Comparison of ENCODE assay signal across 8 mouse cellular contexts in the genomic region with DNA sequence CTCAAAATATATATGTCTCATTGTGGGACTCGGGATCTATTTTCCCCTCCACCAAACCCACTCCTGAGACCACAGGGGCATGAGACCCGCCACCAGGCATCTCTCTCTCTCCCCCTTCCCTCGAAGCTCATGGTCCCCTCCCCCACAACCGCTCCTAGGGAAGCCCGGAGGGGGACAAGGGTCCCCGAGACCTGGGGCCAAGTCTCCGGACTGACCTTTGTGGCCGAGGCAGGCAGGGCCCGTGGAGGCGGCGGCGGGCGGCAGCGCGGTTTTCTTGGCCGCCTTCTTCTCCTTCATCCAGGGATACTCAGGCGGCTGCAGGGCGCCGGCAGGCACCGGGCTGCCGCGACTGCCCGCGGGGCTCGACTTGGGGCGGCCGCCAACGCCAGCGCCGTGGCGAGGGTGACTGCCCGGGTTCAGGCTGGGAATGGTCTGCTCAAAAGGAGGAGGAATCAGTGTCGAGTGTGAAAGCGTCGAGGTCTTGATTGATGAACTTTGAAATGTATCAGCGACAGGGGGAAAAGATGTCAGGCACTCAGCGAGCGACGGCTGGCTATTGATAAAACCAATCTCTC. TPM values are rescaled to one million over a fixed set of nuclear protein-coding genes. Genes with fewer than 3 reads are reported as not detected.
DNase-seq lines count a peak whose midpoint lies in the region; ATAC-seq and TF ChIP-seq lines count a peak whose summit lies in the region.

No protein-coding gene starts in this region.

- no peak for DNase-seq in gastrocnemius, adult 2 months
- no peak for DNase-seq in gastrocnemius, adult 8-10 months (ENCODE audit: low spot score in 2 of 2)
- peak; percentile 65 for DNase-seq in adrenal gland, adult 2 months
- peak; percentile 65 for DNase-seq in lung, postnatal 0 days (ENCODE audit: low spot score)
- no peak for DNase-seq in right cerebral cortex, postnatal 36 days (ENCODE audit: low spot score in 2 of 2)
- DNase-seq in frontal cortex, adult 2 months (ENCODE audit: extremely low spot score in 1 of 2, low spot score in 1 of 2) = no peak
- no peak for DNase-seq in spleen, postnatal 36 days (ENCODE audit: low spot score in 2 of 2)

- no peak for ATAC-seq in intestine, embryonic 16.5 days
- ATAC-seq in lung, postnatal 0 days = peak; percentile 12; the same call in 1 of the 2 replicates

- H3K27me3 ChIP-seq in intestine, embryonic 16.5 days (replicated peaks; ENCODE audit: control insufficient read depth, insufficient read depth, low read length) = peaks cover 13% of the 10 kb centered on the region
- H3K27me3 ChIP-seq in lung, postnatal 0 days (replicated peaks; ENCODE audit: insufficient read depth, low read length) = peaks cover 6% of the 10 kb centered on the region; the same call in 1 of the 2 replicates

- peak overlapping the region; percentile 69 for H3K4me3 ChIP-seq in gastrocnemius, adult 2 months
- peak overlapping the region; percentile 52 for H3K4me3 ChIP-seq in intestine, embryonic 16.5 days (ENCODE audit: low read length)
- peak overlapping the region; percentile 54 for H3K4me3 ChIP-seq in lung, postnatal 0 days (ENCODE audit: low read depth, low read length)

- 7% methylated on average over 38 of the region's 39 CpGs for WGBS in intestine, embryonic 16.5 days
- WGBS in lung, postnatal 0 days = 2% methylated on average over 39 of the region's 39 CpGs

- no peaks in the 10 kb centered on the region for H3K9me3 ChIP-seq in intestine, embryonic 16.5 days (ENCODE audit: control insufficient read depth, low read length)
- no peaks in the 10 kb centered on the region for H3K9me3 ChIP-seq in lung, postnatal 0 days (ENCODE audit: low read length)

- no peak for TF ChIP-seq CTCF in gastrocnemius, adult 2 months (IDR thresholded peaks at IDR 0.05)
- no peak for TF ChIP-seq CTCF in lung, postnatal 0 days (IDR thresholded peaks at IDR 0.05)

- H3K36me3 ChIP-seq in intestine, embryonic 16.5 days (ENCODE audit: control insufficient read depth, insufficient read depth, low read length) = no peaks in the 10 kb centered on the region
- H3K36me3 ChIP-seq in lung, postnatal 0 days (ENCODE audit: insufficient read depth, low read length) = no peaks in the 10 kb centered on the region

- intact Hi-C loops in gastrocnemius, adult 2 months (cut with DNase I) = loop anchor here (5.0 kb wide), 1 partner anchor 33 kb away; no protein-coding TSS in a partner anchor

- peaks cover 18% of the 10 kb centered on the region for H3K4me1 ChIP-seq in intestine, embryonic 16.5 days (ENCODE audit: control insufficient read depth, insufficient read depth, low read length)
- 0 out of 2 replicates have a peak, but pooled peaks cover 7% of the 10 kb centered on the region for H3K4me1 ChIP-seq in lung, postnatal 0 days (ENCODE audit: insufficient read depth, low read depth, low read length)

- peak overlapping the region; percentile 74 for H3K9ac ChIP-seq in intestine, embryonic 16.5 days (ENCODE audit: low read depth, low read length)
- peak overlapping the region; percentile 50 for H3K9ac ChIP-seq in lung, postnatal 0 days (replicated peaks; ENCODE audit: low read depth)

- peak overlapping the region; percentile 69 for H3K4me2 ChIP-seq in intestine, embryonic 16.5 days (ENCODE audit: low read depth, low read length)
- H3K4me2 ChIP-seq in lung, postnatal 0 days (replicated peaks; ENCODE audit: low read depth, low read length) = peak overlapping the region; percentile 70

- no peak for TF ChIP-seq EP300 in lung, postnatal 0 days (IDR thresholded peaks at IDR 0.05)

- peak overlapping the region; percentile 78 for H3K27ac ChIP-seq in gastrocnemius, adult 2 months
- H3K27ac ChIP-seq in intestine, embryonic 16.5 days (ENCODE audit: low read length) = peak overlapping the region; percentile 87
- H3K27ac ChIP-seq in lung, postnatal 0 days (ENCODE audit: low read length) = peak overlapping the region; percentile 79

RNA-seq across cellular contexts. Expression of a gene that starts 0.5 kb away (rescaled TPM):
- total RNA-seq in gastrocnemius, adult 2 months (2021) = under 1 TPM; 0.47 to 0.56 TPM
- total RNA-seq in gastrocnemius, adult 8-10 months (2022) = under 1 TPM; 0.19 to 0.65 (median 0.58) TPM
- total RNA-seq in adrenal gland, adult 2 months (2021) = 1 to 10 TPM; 1.5 to 2.6 TPM
- 1.1 and 1.7 TPM in 2 replicates for polyA plus RNA-seq in adrenal gland, adult 2 months (2012; rRNA removed)
- 5.0 and 5.1 TPM in 2 replicates for polyA plus RNA-seq in intestine, embryonic 16.5 days (2015; fragmentation: Nextera tagmentation; extraction: Ambion mirVana)
- polyA plus RNA-seq in lung, postnatal 0 days (2015; fragmentation: Nextera tagmentation; extraction: Ambion mirVana) = 7.2 and 8.2 TPM in 2 replicates
- polyA plus RNA-seq in frontal cortex, adult 2 months (2012; rRNA removed) = not detected in 2 replicates

RNA-seq across cellular contexts. Expression of a gene that starts 6.0 kb away (rescaled TPM):
- total RNA-seq in gastrocnemius, adult 2 months (2021) = under 1 TPM; 0.13 to 0.22 TPM
- total RNA-seq in gastrocnemius, adult 8-10 months (2022) = under 1 TPM in 2 of 4 experiments, not detected in 2; 0.16 to 0.17 TPM
- under 1 TPM; 0.52 to 0.86 TPM for total RNA-seq in adrenal gland, adult 2 months (2021)
- 0.47 and 0.68 TPM in 2 replicates for polyA plus RNA-seq in adrenal gland, adult 2 months (2012; rRNA removed)
- polyA plus RNA-seq in intestine, embryonic 16.5 days (2015; fragmentation: Nextera tagmentation; extraction: Ambion mirVana) = 0.72 and 0.88 TPM in 2 replicates
- 0.65 and 1.0 TPM in 2 replicates for polyA plus RNA-seq in lung, postnatal 0 days (2015; fragmentation: Nextera tagmentation; extraction: Ambion mirVana)
- 0.04 TPM in 1 of 2 replicates, not detected in the other for polyA plus RNA-seq in frontal cortex, adult 2 months (2012; rRNA removed)

RNA-seq across cellular contexts. Expression of a gene that starts 13.2 kb away (rescaled TPM):
- total RNA-seq in gastrocnemius, adult 2 months (2021) = under 1 TPM in 1 of 2 experiments, not detected in 1; 0.10 TPM
- under 1 TPM in 1 of 4 experiments, not detected in 3; 0.13 TPM for total RNA-seq in gastrocnemius, adult 8-10 months (2022)
- under 1 TPM; 0.35 to 0.41 TPM for total RNA-seq in adrenal gland, adult 2 months (2021)
- polyA plus RNA-seq in adrenal gland, adult 2 months (2012; rRNA removed) = 0.02 and 0.04 TPM in 2 replicates
- polyA plus RNA-seq in intestine, embryonic 16.5 days (2015; fragmentation: Nextera tagmentation; extraction: Ambion mirVana) = 1.5 TPM in 2 replicates
- 1.5 and 1.6 TPM in 2 replicates for polyA plus RNA-seq in lung, postnatal 0 days (2015; fragmentation: Nextera tagmentation; extraction: Ambion mirVana)
- polyA plus RNA-seq in frontal cortex, adult 2 months (2012; rRNA removed) = not detected in 2 replicates

RNA-seq across cellular contexts. Expression of a gene that starts 27.4 kb away (rescaled TPM):
- total RNA-seq in gastrocnemius, adult 2 months (2021) = 1 to 10 TPM; 2.7 to 3.3 TPM
- total RNA-seq in gastrocnemius, adult 8-10 months (2022) = 1 to 10 TPM; 1.8 to 2.8 (median 2.1) TPM
- total RNA-seq in adrenal gland, adult 2 months (2021) = 1 to 10 TPM; 2.2 to 6.3 TPM
- 0.99 and 4.0 TPM in 2 replicates for polyA plus RNA-seq in adrenal gland, adult 2 months (2012; rRNA removed)
- polyA plus RNA-seq in intestine, embryonic 16.5 days (2015; fragmentation: Nextera tagmentation; extraction: Ambion mirVana) = 1.7 and 2.4 TPM in 2 replicates
- 3.7 and 3.9 TPM in 2 replicates for polyA plus RNA-seq in lung, postnatal 0 days (2015; fragmentation: Nextera tagmentation; extraction: Ambion mirVana)
- polyA plus RNA-seq in frontal cortex, adult 2 months (2012; rRNA removed) = 0.06 TPM in 1 of 2 replicates, not detected in the other

RNA-seq across cellular contexts. Expression of a gene that starts 40.2 kb away (rescaled TPM):
- 1 to 10 TPM; 2.2 to 2.9 TPM for total RNA-seq in gastrocnemius, adult 2 months (2021)
- total RNA-seq in gastrocnemius, adult 8-10 months (2022) = 1 to 10 TPM; 1.2 to 1.9 (median 1.5) TPM
- 10 to 100 TPM; 13.6 to 22.8 TPM for total RNA-seq in adrenal gland, adult 2 months (2021)
- polyA plus RNA-seq in adrenal gland, adult 2 months (2012; rRNA removed) = 12.9 and 16.3 TPM in 2 replicates
- 15.3 and 15.5 TPM in 2 replicates for polyA plus RNA-seq in intestine, embryonic 16.5 days (2015; fragmentation: Nextera tagmentation; extraction: Ambion mirVana)
- polyA plus RNA-seq in lung, postnatal 0 days (2015; fragmentation: Nextera tagmentation; extraction: Ambion mirVana) = 39.7 and 40.3 TPM in 2 replicates
- polyA plus RNA-seq in frontal cortex, adult 2 months (2012; rRNA removed) = 0.11 TPM in 1 of 2 replicates, not detected in the other

Comparison
In these comparisons a context has a peak if more than half of its experiments do, and no peak if none do; other contexts are left out.
1. DNase-seq: peak in adrenal gland, adult 2 months (single experiment) and lung, postnatal 0 days (single experiment); none in gastrocnemius, adult 2 months (single experiment), gastrocnemius, adult 8-10 months (0 of 2), right cerebral cortex, postnatal 36 days (0 of 2), frontal cortex, adult 2 months (0 of 2) and spleen, postnatal 36 days (0 of 2).
2. Peak in every context shown above with its lines, with median percentiles within 50 percentile points of each other: H3K27ac ChIP-seq and H3K4me3 ChIP-seq.